Mouse (Mus musculus) lung, embryonic 15.5 days (tissue): Measurements from ENCODE around the gene Btnl2. TPM values are rescaled to one million over a fixed set of nuclear protein-coding genes. Genes with fewer than 3 reads are reported as not detected.

ENCODE experiments used
- polyA plus RNA-seq: library from polyadenylated mRNA; unstranded; fragments of >200 nt; fragmentation: Nextera tagmentation; extraction: Ambion mirVana; gene quantifications from 2 replicates; pipeline ENCODE4 v1.2.1, GENCODE M21; 2015

Btnl2 gene
- polyA plus RNA-seq, 1 experiment from 2014 or later: 0.16 TPM

Other genes starting within 250 kb of the Btnl2 start
- 12.1 and 13.8 TPM in 2 replicates for gene H2-DMa, start 235.3 kb upstream of the Btnl2 start, polyA plus RNA-seq
- 102 and 106 TPM in 2 replicates for gene Brd2, start 232.2 kb upstream of the Btnl2 start, polyA plus RNA-seq
- gene H2-DMb2, start 211.5 kb upstream of the Btnl2 start, polyA plus RNA-seq: 1.8 and 1.9 TPM in 2 replicates
- 2.0 and 3.2 TPM in 2 replicates for gene H2-DMb1, start 201.8 kb upstream of the Btnl2 start, polyA plus RNA-seq
- gene Tap1, start 167.3 kb upstream of the Btnl2 start, polyA plus RNA-seq: 6.7 and 7.6 TPM in 2 replicates
- 6.5 and 10.8 TPM in 2 replicates for gene Psmb9, start 167.1 kb upstream of the Btnl2 start, polyA plus RNA-seq
- 17.1 and 29.7 TPM in 2 replicates for gene Psmb8, start 157.1 kb upstream of the Btnl2 start, polyA plus RNA-seq
- 8.6 and 12.7 TPM in 2 replicates for gene Tap2, start 151.3 kb upstream of the Btnl2 start, polyA plus RNA-seq
- gene H2-Ob, start 115.9 kb upstream of the Btnl2 start, polyA plus RNA-seq: 0.09 and 0.14 TPM in 2 replicates
- gene H2-Ab1, start 97.1 kb upstream of the Btnl2 start, polyA plus RNA-seq: 12.1 and 42.0 TPM in 2 replicates
- 6.3 and 18.9 TPM in 2 replicates for gene H2-Aa, start 67.0 kb upstream of the Btnl2 start, polyA plus RNA-seq
- gene H2-Eb1, start 49.0 kb upstream of the Btnl2 start, polyA plus RNA-seq: 4.7 and 12.0 TPM in 2 replicates
- gene H2-Eb2, start 29.2 kb upstream of the Btnl2 start, polyA plus RNA-seq: 0.11 TPM in 1 of 2 replicates, not detected in the other
- not detected in 2 replicates for gene Btnl1, start 22.3 kb downstream of the Btnl2 start, polyA plus RNA-seq
- gene BC051142, start 44.0 kb downstream of the Btnl2 start, polyA plus RNA-seq: 0.37 and 0.89 TPM in 2 replicates
- gene Btnl4, start 122.5 kb downstream of the Btnl2 start, polyA plus RNA-seq: not detected in 2 replicates
- not detected in 2 replicates for gene Btnl6, start 162.5 kb downstream of the Btnl2 start, polyA plus RNA-seq
- 11.2 and 12.0 TPM in 2 replicates for gene Notch4, start 209.4 kb downstream of the Btnl2 start, polyA plus RNA-seq
- gene Gpsm3, start 235.0 kb downstream of the Btnl2 start, polyA plus RNA-seq: 11.5 and 17.9 TPM in 2 replicates
- gene Pbx2, start 236.4 kb downstream of the Btnl2 start, polyA plus RNA-seq: 8.8 and 9.8 TPM in 2 replicates
- 197 and 248 TPM in 2 replicates for gene Ager, start 243.0 kb downstream of the Btnl2 start, polyA plus RNA-seq
- 122 and 124 TPM in 2 replicates for gene Rnf5, start 248.9 kb downstream of the Btnl2 start, polyA plus RNA-seq
- gene Agpat1, start 249.4 kb downstream of the Btnl2 start, polyA plus RNA-seq: 51.8 and 51.9 TPM in 2 replicates